Comparison of ENCODE assay signal across 8 mouse cellular contexts in the genomic region with DNA sequence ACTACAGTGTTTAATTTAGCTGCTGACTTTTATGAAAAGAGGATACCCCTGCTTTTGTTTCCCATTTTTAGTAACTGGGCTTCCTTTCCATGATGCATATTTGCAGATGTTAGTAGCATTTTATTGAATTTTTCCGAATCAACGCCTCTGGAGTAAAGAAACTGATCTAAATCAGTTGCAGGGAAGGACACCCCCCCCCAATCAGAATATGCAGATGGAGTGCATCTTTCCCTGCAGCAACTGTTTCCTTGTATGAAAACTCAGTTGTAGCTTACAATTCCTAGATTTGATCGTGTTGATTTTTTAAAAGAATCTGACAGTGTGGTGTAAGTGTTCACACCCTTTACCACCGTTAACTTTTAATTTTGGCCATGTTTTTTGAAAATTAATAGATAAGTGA. TPM values are rescaled to one million over a fixed set of nuclear protein-coding genes. Genes with fewer than 3 reads are reported as not detected.
DNase-seq lines count a peak whose midpoint lies in the region; ATAC-seq and TF ChIP-seq lines count a peak whose summit lies in the region.

No protein-coding gene starts in this region.

- H3ac ChIP-seq in myocyte (ENCODE audit: control insufficient read depth, insufficient read length): no peak overlapping the region

- no peak for TF ChIP-seq POLR2A in myocyte (IDR thresholded peaks at IDR 0.05; ENCODE audit: insufficient read length, low read depth)

- peak overlapping the region; percentile 84 for H3K4me2 ChIP-seq in kidney, embryonic 15.5 days
- peak overlapping the region; percentile 86 for H3K4me2 ChIP-seq in embryonic facial prominence, embryonic 13.5 days
- peak overlapping the region; percentile 76 for H3K4me2 ChIP-seq in intestine, embryonic 15.5 days (replicated peaks)
- peak overlapping the region; percentile 95 for H3K4me2 ChIP-seq in myocyte (ENCODE audit: low read depth)

- peaks cover 4% of the 10 kb centered on the region for H3K4me1 ChIP-seq in kidney, embryonic 15.5 days
- H3K4me1 ChIP-seq in embryonic facial prominence, embryonic 13.5 days: 0 out of 2 replicates have a peak, but pooled peaks cover 4% of the 10 kb centered on the region
- H3K4me1 ChIP-seq in intestine, embryonic 15.5 days (replicated peaks): 0 out of 2 replicates have a peak, but pooled peaks cover 2% of the 10 kb centered on the region

- peaks cover 9% of the 10 kb centered on the region for H3K79me2 ChIP-seq in myocyte (ENCODE audit: control insufficient read depth, insufficient read depth)

- no peak for ATAC-seq in kidney, embryonic 15.5 days (replicated peaks; ENCODE audit: low FRiP score)
- ATAC-seq in embryonic facial prominence, embryonic 13.5 days (ENCODE audit: insufficient number of reproducible peaks, insufficient read depth, low FRiP score, low TSS enrichment, low read depth): no peak
- ATAC-seq in intestine, embryonic 15.5 days: no peak
- ATAC-seq in inflammation-experienced regulatory T-cells, adult 6 months: no peak

- peak overlapping the region; percentile 96 for H3K4me3 ChIP-seq in kidney, embryonic 15.5 days (replicated peaks)
- peak overlapping the region; percentile 95 for H3K4me3 ChIP-seq in embryonic facial prominence, embryonic 13.5 days
- peak overlapping the region; percentile 93 for H3K4me3 ChIP-seq in intestine, embryonic 15.5 days (replicated peaks)
- H3K4me3 ChIP-seq in myocyte: peak overlapping the region; percentile 75

- 48% methylated on average over 4 of the region's 4 CpGs for WGBS in kidney, embryonic 15.5 days
- WGBS in embryonic facial prominence, embryonic 13.5 days: 35% methylated on average over 4 of the region's 4 CpGs
- WGBS in intestine, embryonic 15.5 days: 52% methylated on average over 4 of the region's 4 CpGs

- no peak overlapping the region for H3K27ac ChIP-seq in kidney, embryonic 15.5 days
- no peak overlapping the region for H3K27ac ChIP-seq in embryonic facial prominence, embryonic 13.5 days
- no peak overlapping the region for H3K27ac ChIP-seq in intestine, embryonic 15.5 days

- DNase-seq in kidney, postnatal 36 days: no peak
- no peak for DNase-seq in adrenal gland, postnatal 36 days
- no peak for DNase-seq in cerebellum, adult 11 months

- H3K9ac ChIP-seq in kidney, embryonic 15.5 days: peak overlapping the region; percentile 85; the same call in 1 of the 2 replicates
- H3K9ac ChIP-seq in embryonic facial prominence, embryonic 13.5 days: no peak overlapping the region
- H3K9ac ChIP-seq in intestine, embryonic 15.5 days: no peak overlapping the region

- H3K36me3 ChIP-seq in kidney, embryonic 15.5 days: no peaks in the 10 kb centered on the region
- no peaks in the 10 kb centered on the region for H3K36me3 ChIP-seq in embryonic facial prominence, embryonic 13.5 days
- no peaks in the 10 kb centered on the region for H3K36me3 ChIP-seq in intestine, embryonic 15.5 days
- no peaks in the 10 kb centered on the region for H3K36me3 ChIP-seq in myocyte (ENCODE audit: control insufficient read depth, insufficient read depth)

- H3K9me3 ChIP-seq in kidney, embryonic 15.5 days (replicated peaks): no peaks in the 10 kb centered on the region
- no peaks in the 10 kb centered on the region for H3K9me3 ChIP-seq in embryonic facial prominence, embryonic 13.5 days
- no peaks in the 10 kb centered on the region for H3K9me3 ChIP-seq in intestine, embryonic 15.5 days

- H3K27me3 ChIP-seq in kidney, embryonic 15.5 days: no peaks in the 10 kb centered on the region
- H3K27me3 ChIP-seq in embryonic facial prominence, embryonic 13.5 days: no peaks in the 10 kb centered on the region
- H3K27me3 ChIP-seq in intestine, embryonic 15.5 days (replicated peaks): no peaks in the 10 kb centered on the region
- no peaks in the 10 kb centered on the region for H3K27me3 ChIP-seq in myocyte (ENCODE audit: control insufficient read depth, insufficient read depth, insufficient read length)

TF ChIP-seq in myocyte, 11 proteins besides CTCF, POLR2A, EP300 and RAD21:
- no peak for TF ChIP-seq POLR2AphosphoS2 (IDR thresholded peaks at IDR 0.05; ENCODE audit: insufficient read length, low read depth)
- no peak for TF ChIP-seq TCF12 (IDR thresholded peaks at IDR 0.05; ENCODE audit: insufficient read depth, poor library complexity, severe bottlenecking)
- no peak for TF ChIP-seq REST (IDR thresholded peaks at IDR 0.05; ENCODE audit: insufficient read depth, insufficient read length)
- TF ChIP-seq SRF (IDR thresholded peaks at IDR 0.05; ENCODE audit: control insufficient read depth, insufficient read length, low read depth): no peak
- TF ChIP-seq E2F4 (IDR thresholded peaks at IDR 0.05; ENCODE audit: insufficient read depth): no peak
- TF ChIP-seq TCF3 (IDR thresholded peaks at IDR 0.05; ENCODE audit: insufficient read length, low read depth): no peak
- TF ChIP-seq MYOG (IDR thresholded peaks at IDR 0.05; ENCODE audit: control insufficient read depth in 1 of 3, insufficient read depth in 1 of 3, insufficient read length in 2 of 3, low read depth in 2 of 3): no peak
- no peak for TF ChIP-seq CEBPB (IDR thresholded peaks at IDR 0.05; ENCODE audit: insufficient read depth, poor library complexity, severe bottlenecking)

RNA-seq across cellular contexts. Expression of a gene that starts 2.0 kb away (rescaled TPM):
- 14.2 and 14.8 TPM in 2 replicates for polyA plus RNA-seq in kidney, embryonic 15.5 days (2015; fragmentation: Nextera tagmentation; extraction: Ambion mirVana)
- 12.8 and 13.9 TPM in 2 replicates for polyA plus RNA-seq in embryonic facial prominence, embryonic 13.5 days (2015; fragmentation: Nextera tagmentation; extraction: Ambion mirVana)
- 15.3 and 18.6 TPM in 2 replicates for polyA plus RNA-seq in intestine, embryonic 15.5 days (2015; fragmentation: Nextera tagmentation; extraction: Ambion mirVana)
- 10.3 TPM for polyA plus RNA-seq in myocyte (2012; fragmentation: generic; extraction: Trizol)
- 10 to 100 TPM; 24.1 to 38.3 TPM for total RNA-seq in adrenal gland, postnatal 36 days (2021)
- 10 to 100 TPM; 10.1 to 18.0 (median 11.4) TPM for polyA plus RNA-seq in inflammation-experienced regulatory T-cells, adult 6 months (2017; shearing (Covaris generic))

RNA-seq across cellular contexts. Expression of a gene that starts 34.1 kb away (rescaled TPM):
- not detected in 2 replicates for polyA plus RNA-seq in kidney, embryonic 15.5 days (2015; fragmentation: Nextera tagmentation; extraction: Ambion mirVana)
- polyA plus RNA-seq in embryonic facial prominence, embryonic 13.5 days (2015; fragmentation: Nextera tagmentation; extraction: Ambion mirVana): not detected in 2 replicates
- polyA plus RNA-seq in intestine, embryonic 15.5 days (2015; fragmentation: Nextera tagmentation; extraction: Ambion mirVana): not detected in 2 replicates
- polyA plus RNA-seq in myocyte (2012; fragmentation: generic; extraction: Trizol): not detected
- total RNA-seq in adrenal gland, postnatal 36 days (2021): not detected
- not detected for polyA plus RNA-seq in inflammation-experienced regulatory T-cells, adult 6 months (2017; shearing (Covaris generic))
